Mouse (Mus musculus): Measurements from ENCODE around the gene Pp2d1. TPM values are rescaled to one million over a fixed set of nuclear protein-coding genes. Genes with fewer than 3 reads are reported as not detected.

Pp2d1 gene
- polyA plus RNA-seq, 1 experiment from 2014 or later, result 0.77 TPM

GRCm38 (mm10) chr17:53568118-53568517 is 28.9 kb upstream of the Pp2d1 start:
- Histone ChIP-seq H3K27ac (ENCODE audit: low read depth, low read length) (peak overlapping the region; percentile 97), H3K4me3 (ENCODE audit: low read depth, low read length) (peak overlapping the region; percentile 67), H3K4me2 (replicated peaks; ENCODE audit: low read depth, low read length) (peak overlapping the region; percentile 81), H3K27me3 (ENCODE audit: control insufficient read depth, insufficient read depth, low read length) (no peaks in the 10 kb centered on the region), H3K9ac (ENCODE audit: low read depth, low read length) (peak overlapping the region; percentile 92), H3K9me3 (ENCODE audit: control insufficient read depth, low read length) (no peaks in the 10 kb centered on the region), H3K4me1 (replicated peaks; ENCODE audit: control insufficient read depth, insufficient read depth, low read length) (peaks cover 3% of the 10 kb centered on the region), H3K36me3 (ENCODE audit: control insufficient read depth, insufficient read depth, low read length) (no peaks in the 10 kb centered on the region)
- peak; percentile 80 for DNase-seq (ENCODE audit: low spot score)
- 0% methylated on average over 15 of the region's 15 CpGs for WGBS
- peak; percentile 88 for ATAC-seq (ENCODE audit: low FRiP score)

DNA sequence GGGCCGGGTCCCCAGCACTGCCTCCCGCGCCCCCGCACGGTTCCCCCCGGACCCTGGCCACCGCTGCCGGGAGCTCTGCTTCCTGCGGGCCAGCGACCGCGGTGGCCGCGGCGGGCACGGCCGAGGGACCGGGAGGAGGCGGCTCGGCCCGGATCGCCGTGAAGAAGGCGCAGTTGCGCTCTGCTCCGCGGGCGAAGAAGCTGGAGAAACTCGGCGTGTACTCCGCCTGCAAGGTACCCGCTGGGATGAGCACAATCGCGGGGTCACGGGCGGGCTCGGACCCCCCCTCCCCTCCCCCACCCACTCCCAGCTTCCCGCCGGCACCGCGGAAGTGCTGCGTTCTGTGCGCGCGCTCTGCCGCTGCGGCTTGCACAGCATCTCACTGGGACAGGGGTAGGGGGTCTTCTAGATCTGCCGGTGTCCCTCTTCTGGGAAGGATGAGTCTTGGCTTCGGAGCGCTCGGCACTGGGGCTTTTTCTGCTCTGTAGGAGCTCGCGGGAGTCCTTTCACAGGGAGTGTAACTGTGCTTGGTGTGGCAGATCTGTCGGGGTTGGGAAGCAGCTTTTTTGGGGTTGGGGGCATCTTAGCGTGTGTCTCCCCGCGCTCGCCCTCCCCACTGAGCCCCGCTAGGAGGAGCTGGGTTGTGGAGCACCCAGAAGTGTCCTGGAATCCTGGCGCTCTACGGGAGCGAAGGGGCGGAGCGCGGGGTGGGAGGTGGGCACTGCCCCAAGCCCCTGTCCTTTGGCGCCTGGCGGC is 28.3 kb upstream of the Pp2d1 start:
- peak overlapping the region; percentile 67 for H3K4me3 ChIP-seq (ENCODE audit: low read depth, low read length)
- peak overlapping the region; percentile 92 for H3K9ac ChIP-seq (ENCODE audit: low read depth, low read length)
- H3K36me3 ChIP-seq (ENCODE audit: control insufficient read depth, insufficient read depth, low read length), result no peaks in the 10 kb centered on the region
- H3K27ac ChIP-seq (ENCODE audit: low read depth, low read length), result peak overlapping the region; percentile 97
- ATAC-seq (ENCODE audit: low FRiP score) (peak; percentile 74), DNase-seq (ENCODE audit: low spot score) (peak; percentile 73)
- WGBS, result under 1% methylated on average over 52 of the region's 67 CpGs
- H3K4me2 ChIP-seq (replicated peaks; ENCODE audit: low read depth, low read length), result peak overlapping the region; percentile 81
- H3K9me3 ChIP-seq (ENCODE audit: control insufficient read depth, low read length), result no peaks in the 10 kb centered on the region
- H3K4me1 ChIP-seq (replicated peaks; ENCODE audit: control insufficient read depth, insufficient read depth, low read length), result peaks cover 3% of the 10 kb centered on the region
- no peaks in the 10 kb centered on the region for H3K27me3 ChIP-seq (ENCODE audit: control insufficient read depth, insufficient read depth, low read length)

DNA sequence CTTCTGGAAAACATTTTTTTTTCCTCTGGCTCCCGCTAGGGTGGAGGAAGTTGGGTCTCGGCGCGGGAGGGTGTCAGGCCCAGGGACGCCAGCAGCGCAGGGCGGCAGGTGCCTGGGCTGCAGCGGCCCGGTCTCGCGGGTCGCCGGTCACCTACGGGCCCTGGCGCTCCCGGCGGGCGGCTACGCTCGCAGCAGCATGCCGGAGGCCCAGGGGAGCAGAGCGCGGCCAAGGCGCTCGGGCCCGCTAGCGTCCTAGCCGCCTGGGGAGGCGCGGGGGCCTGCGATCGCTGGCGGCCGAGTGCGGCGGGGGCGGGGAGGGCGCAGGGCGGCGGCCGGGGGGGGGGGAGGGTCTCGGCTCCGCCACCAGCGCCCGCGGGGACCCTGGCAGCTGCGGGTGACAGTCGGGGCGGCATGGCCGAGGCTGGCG is 27.7 kb upstream of the Pp2d1 start:
- Histone ChIP-seq H3K27ac (ENCODE audit: low read depth, low read length) (peak overlapping the region; percentile 97), H3K9ac (ENCODE audit: low read depth, low read length) (peak overlapping the region; percentile 92), H3K4me2 (replicated peaks; ENCODE audit: low read depth, low read length) (peak overlapping the region; percentile 81), H3K4me1 (replicated peaks; ENCODE audit: control insufficient read depth, insufficient read depth, low read length) (peaks cover 3% of the 10 kb centered on the region), H3K27me3 (ENCODE audit: control insufficient read depth, insufficient read depth, low read length) (no peaks in the 10 kb centered on the region), H3K36me3 (ENCODE audit: control insufficient read depth, insufficient read depth, low read length) (no peaks in the 10 kb centered on the region), H3K4me3 (ENCODE audit: low read depth, low read length) (peak overlapping the region; percentile 67), H3K9me3 (ENCODE audit: control insufficient read depth, low read length) (no peaks in the 10 kb centered on the region)
- DNase-seq (ENCODE audit: low spot score) (peak; percentile 74), ATAC-seq (ENCODE audit: low FRiP score) (peak; percentile 65)
- WGBS, result 0% methylated on average over 26 of the region's 51 CpGs

DNA sequence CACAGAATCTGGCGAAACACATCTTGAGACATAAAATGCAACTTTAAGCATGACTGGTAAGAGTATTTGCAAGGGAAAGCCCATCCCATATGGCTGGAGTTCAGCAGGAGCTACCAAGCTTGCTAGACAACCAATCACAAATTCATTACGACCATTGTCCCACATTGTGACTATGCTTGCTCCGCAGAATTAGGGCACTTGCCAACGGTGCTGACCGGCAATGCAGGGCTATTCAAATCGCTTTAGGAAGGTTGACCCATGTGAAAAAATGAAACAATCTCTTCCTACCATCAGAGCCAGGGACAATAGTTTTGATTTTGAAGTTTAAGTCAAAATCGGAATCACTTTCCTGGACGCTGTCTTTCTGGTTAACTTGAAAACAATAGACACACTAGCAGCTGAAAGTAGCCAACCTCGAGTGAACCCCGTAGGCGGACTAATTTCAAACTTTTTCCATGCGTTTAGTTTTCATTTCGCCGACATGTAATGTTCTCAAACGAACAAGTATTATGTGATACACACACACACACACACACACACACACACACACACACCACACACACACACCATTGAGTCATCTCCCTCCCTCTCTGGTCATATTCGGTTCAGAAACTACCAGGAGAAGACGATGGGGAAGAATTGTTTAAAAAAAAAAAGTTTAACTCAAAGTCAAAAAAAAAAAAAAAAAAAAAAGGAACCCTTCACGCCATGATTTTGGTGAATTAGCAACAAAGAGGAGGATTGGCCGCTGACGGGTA is 27.1 kb upstream of the Pp2d1 start, which contains the start of gene Kat2b:
Kat2b (plus strand) TSS at position 701 of the 758 bp plus-strand sequence.
- WGBS, result 3% methylated on average over 20 of the region's 20 CpGs
- peak; percentile 58 for DNase-seq (ENCODE audit: low spot score)

GRCm38 (mm10) chr17:53564837-53565236 is 25.6 kb upstream of the Pp2d1 start:
- Histone ChIP-seq H3K36me3 (ENCODE audit: control insufficient read depth, insufficient read depth, low read length) (no peaks in the 10 kb centered on the region), H3K9me3 (ENCODE audit: control insufficient read depth, low read length) (no peaks in the 10 kb centered on the region), H3K27ac (ENCODE audit: low read depth, low read length) (no peak overlapping the region), H3K27me3 (ENCODE audit: control insufficient read depth, insufficient read depth, low read length) (no peaks in the 10 kb centered on the region), H3K4me1 (replicated peaks; ENCODE audit: control insufficient read depth, insufficient read depth, low read length) (peaks cover 3% of the 10 kb centered on the region), H3K4me2 (replicated peaks; ENCODE audit: low read depth, low read length) (no peak overlapping the region), H3K4me3 (ENCODE audit: low read depth, low read length) (no peak overlapping the region), H3K9ac (ENCODE audit: low read depth, low read length) (no peak overlapping the region)
- WGBS, result 92% methylated on average over 4 of the region's 4 CpGs
- DNase-seq (ENCODE audit: low spot score) (no peak), ATAC-seq (ENCODE audit: low FRiP score) (no peak)

More for the DNA sequence above, 27.1 kb upstream of the Pp2d1 start, which contains the start of gene Kat2b:
- Histone ChIP-seq H3K36me3 (ENCODE audit: control insufficient read depth, insufficient read depth, low read length) (no peaks in the 10 kb centered on the region), H3K27ac (ENCODE audit: low read depth, low read length) (peak within 1 kb of the TSS; percentile 97), H3K4me3 (ENCODE audit: low read depth, low read length) (peak within 1 kb of the TSS; percentile 67), H3K9ac (ENCODE audit: low read depth, low read length) (peak within 1 kb of the TSS; percentile 92), H3K4me1 (replicated peaks; ENCODE audit: control insufficient read depth, insufficient read depth, low read length) (peaks cover 3% of the 10 kb centered on the region), H3K4me2 (replicated peaks; ENCODE audit: low read depth, low read length) (peak within 1 kb of the TSS; percentile 81), H3K27me3 (ENCODE audit: control insufficient read depth, insufficient read depth, low read length) (no peaks in the 10 kb centered on the region), H3K9me3 (ENCODE audit: control insufficient read depth, low read length) (no peaks in the 10 kb centered on the region)
- ATAC-seq (ENCODE audit: low FRiP score), result no peak

- Histone ChIP-seq H3K27ac (ENCODE audit: low read depth, low read length) (no peak overlapping the region), H3K9me3 (ENCODE audit: control insufficient read depth, low read length) (no peaks in the 10 kb centered on the region), H3K4me1 (replicated peaks; ENCODE audit: control insufficient read depth, insufficient read depth, low read length) (no peaks in the 10 kb centered on the region; the same call in 1 of the 2 replicates), H3K27me3 (ENCODE audit: control insufficient read depth, insufficient read depth, low read length) (no peaks in the 10 kb centered on the region), H3K36me3 (ENCODE audit: control insufficient read depth, insufficient read depth, low read length) (no peaks in the 10 kb centered on the region), H3K4me3 (ENCODE audit: low read depth, low read length) (no peak overlapping the region), H3K4me2 (replicated peaks; ENCODE audit: low read depth, low read length) (no peak overlapping the region), H3K9ac (ENCODE audit: low read depth, low read length) (no peak overlapping the region)
- 79% methylated on average over 4 of the region's 4 CpGs for WGBS
- ATAC-seq (ENCODE audit: low FRiP score), result no peak
- no peak for DNase-seq (ENCODE audit: low spot score)
Measured at GRCm38 (mm10) chr17:53561458-53562029, 22.3 kb upstream of the Pp2d1 start.

- no peaks in the 10 kb centered on the region for H3K9me3 ChIP-seq (ENCODE audit: control insufficient read depth, low read length)
- H3K4me1 ChIP-seq (replicated peaks; ENCODE audit: control insufficient read depth, insufficient read depth, low read length), result no peaks in the 10 kb centered on the region
- ATAC-seq (ENCODE audit: low FRiP score) (no peak), DNase-seq (ENCODE audit: low spot score) (no peak)
- H3K9ac ChIP-seq (ENCODE audit: low read depth, low read length), result no peak overlapping the region
- H3K4me3 ChIP-seq (ENCODE audit: low read depth, low read length), result no peak overlapping the region
- no peak overlapping the region for H3K27ac ChIP-seq (ENCODE audit: low read depth, low read length)
- WGBS, result 91% methylated on average over 5 of the region's 5 CpGs
- no peaks in the 10 kb centered on the region for H3K36me3 ChIP-seq (ENCODE audit: control insufficient read depth, insufficient read depth, low read length)
- H3K27me3 ChIP-seq (ENCODE audit: control insufficient read depth, insufficient read depth, low read length), result no peaks in the 10 kb centered on the region
- no peak overlapping the region for H3K4me2 ChIP-seq (replicated peaks; ENCODE audit: low read depth, low read length)
Measured at GRCm38 (mm10) chr17:53559646-53560045, 20.4 kb upstream of the Pp2d1 start.

DNA sequence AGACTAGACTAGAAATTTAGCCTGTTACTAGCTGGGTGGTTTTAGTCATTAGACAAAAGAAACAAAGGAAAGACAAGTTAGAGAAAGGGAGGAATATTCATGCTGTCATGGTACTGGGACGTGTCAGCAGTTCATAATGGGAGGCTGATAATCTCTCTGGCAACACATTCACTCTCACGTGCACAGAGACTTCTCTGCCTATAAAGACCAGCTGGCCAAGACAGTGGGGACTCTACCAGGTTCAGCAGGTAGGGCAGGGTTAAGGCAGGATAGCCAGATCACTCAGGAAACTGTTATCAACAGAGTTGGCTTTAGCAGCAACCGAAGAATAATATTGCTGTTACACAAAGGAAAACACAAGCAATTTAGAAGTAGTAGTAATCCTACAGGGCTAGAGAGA is 18.2 kb upstream of the Pp2d1 start:
- WGBS, result 73% methylated on average over 3 of the region's 3 CpGs
- no peaks in the 10 kb centered on the region for H3K9me3 ChIP-seq (ENCODE audit: control insufficient read depth, low read length)
- H3K4me1 ChIP-seq (replicated peaks; ENCODE audit: control insufficient read depth, insufficient read depth, low read length), result no peaks in the 10 kb centered on the region
- no peak overlapping the region for H3K4me3 ChIP-seq (ENCODE audit: low read depth, low read length)
- H3K9ac ChIP-seq (ENCODE audit: low read depth, low read length), result no peak overlapping the region
- no peak for ATAC-seq (ENCODE audit: low FRiP score)
- H3K27ac ChIP-seq (ENCODE audit: low read depth, low read length), result no peak overlapping the region
- no peak overlapping the region for H3K4me2 ChIP-seq (replicated peaks; ENCODE audit: low read depth, low read length)
- H3K27me3 ChIP-seq (ENCODE audit: control insufficient read depth, insufficient read depth, low read length), result no peaks in the 10 kb centered on the region
- no peaks in the 10 kb centered on the region for H3K36me3 ChIP-seq (ENCODE audit: control insufficient read depth, insufficient read depth, low read length)
- no peak for DNase-seq (ENCODE audit: low spot score)
